In the genomic region with DNA sequence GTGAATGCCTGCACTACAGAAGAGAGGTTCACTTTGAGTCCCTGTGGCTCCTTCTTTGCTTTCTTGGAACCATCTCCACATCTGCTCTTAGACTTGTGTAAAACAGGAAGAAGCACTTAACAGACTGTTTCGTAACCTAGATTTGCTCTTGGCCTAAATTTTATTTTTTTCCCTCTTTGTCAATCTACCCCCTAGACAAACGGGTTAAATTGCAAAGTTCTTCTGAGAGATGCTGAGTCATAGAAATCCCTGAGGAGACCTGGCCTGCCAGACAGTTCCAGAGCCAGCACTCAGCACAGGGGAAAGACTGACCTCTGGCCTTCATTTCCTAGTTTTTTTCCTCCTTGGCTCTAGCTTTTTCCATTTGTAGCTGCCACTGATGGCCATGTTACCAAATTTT, we compare ENCODE assay signal across 11 mouse cellular contexts. TPM values are rescaled to one million over a fixed set of nuclear protein-coding genes. Genes with fewer than 3 reads are reported as not detected.
DNase-seq lines count a peak whose midpoint lies in the region; ATAC-seq and TF ChIP-seq lines count a peak whose summit lies in the region.
"Had no signal": no experiment of that assay in that cellular context is flagged by ENCODE, and none has a peak within 500 bp of the region (broad histone marks: within the 10 kb centered on the region; RNA-seq: fewer than 3 reads in every experiment).

No protein-coding gene starts in this region.

- peak; percentile 67 to 82 for DNase-seq in heart, adult 18-20 months
- DNase-seq in heart, embryonic 10.5 days (ENCODE audit: low spot score): no peak
- DNase-seq in urinary bladder, postnatal 14 days (ENCODE audit: low spot score): peak; percentile 7
- DNase-seq in urinary bladder, postnatal 10 days (ENCODE audit: low spot score): no peak
- DNase-seq in heart, postnatal 0 days (ENCODE audit: low spot score): peak; percentile 37
- no peak for DNase-seq in ovary, postnatal 14 days (ENCODE audit: low spot score)
- DNase-seq in spleen, postnatal 36 days (ENCODE audit: low spot score in 2 of 2): no peak
- no peak for DNase-seq in thymus, postnatal 25 days
- DNase-seq: lung, embryonic 14.5 days; right cerebral cortex, adult 18-20 months had no signal

- H3K4me3 ChIP-seq in heart, embryonic 10.5 days: no peak overlapping the region
- no peak overlapping the region for H3K4me3 ChIP-seq in heart, postnatal 0 days (ENCODE audit: low read depth, low read length)

- H3K9me3 ChIP-seq in heart, embryonic 10.5 days: no peaks in the 10 kb centered on the region
- H3K9me3 ChIP-seq in heart, postnatal 0 days (replicated peaks; ENCODE audit: control insufficient read depth, low read length): no peaks in the 10 kb centered on the region

- TF ChIP-seq EP300 in heart, postnatal 0 days (IDR thresholded peaks at IDR 0.05; ENCODE audit: low read depth): no peak

- WGBS in heart, embryonic 10.5 days: 71% methylated on average over 2 of the region's 2 CpGs
- WGBS in heart, postnatal 0 days: 32% methylated on average over 2 of the region's 2 CpGs

- H3K4me1 ChIP-seq in heart, embryonic 10.5 days: peaks cover 4% of the 10 kb centered on the region; the same call in 1 of the 2 replicates
- H3K4me1 ChIP-seq in heart, postnatal 0 days (ENCODE audit: control insufficient read depth, insufficient read depth): no peaks in the 10 kb centered on the region

- no peaks in the 10 kb centered on the region for H3K36me3 ChIP-seq in heart, embryonic 10.5 days
- H3K36me3 ChIP-seq in heart, postnatal 0 days (replicated peaks; ENCODE audit: control insufficient read depth, insufficient read depth, low read length): no peaks in the 10 kb centered on the region

- no peak overlapping the region for H3K4me2 ChIP-seq in heart, postnatal 0 days (ENCODE audit: low read depth, low read length)
- H3K4me2 ChIP-seq: lung, embryonic 14.5 days had no signal

- no peak for ATAC-seq in heart, postnatal 0 days (ENCODE audit: insufficient read depth, low read depth)
- ATAC-seq: forebrain, embryonic 14.5 days had no signal

- no peaks in the 10 kb centered on the region for H3K27me3 ChIP-seq in heart, embryonic 10.5 days (ENCODE audit: insufficient read depth, poor library complexity, severe bottlenecking)
- no peaks in the 10 kb centered on the region for H3K27me3 ChIP-seq in heart, postnatal 0 days (ENCODE audit: control insufficient read depth, insufficient read depth, low read length)

- H3K27ac ChIP-seq in heart, embryonic 10.5 days: no peak overlapping the region
- H3K27ac ChIP-seq in heart, postnatal 0 days (ENCODE audit: low read depth): no peak overlapping the region

- H3K9ac ChIP-seq in heart, postnatal 0 days (replicated peaks; ENCODE audit: low read depth, low read length): no peak overlapping the region
- H3K9ac ChIP-seq: lung, embryonic 14.5 days had no signal

- TF ChIP-seq CTCF in heart, postnatal 0 days (IDR thresholded peaks at IDR 0.05; ENCODE audit: low read depth): no peak

RNA-seq across cellular contexts. Expression of a gene that starts 23.1 kb away (rescaled TPM):
- 10 to 100 TPM; 29.2 to 31.6 TPM for total RNA-seq in heart, adult 18-20 months (2021)
- polyA plus RNA-seq in heart, embryonic 10.5 days (2016; fragmentation: Nextera tagmentation; extraction: Ambion mirVana): 59.9 and 66.6 TPM in 2 replicates
- total RNA-seq in heart, postnatal 0 days (2014; rRNA removed; ENCODE audit: low replicate concordance): 62.3 and 64.4 TPM in 2 replicates
- polyA plus RNA-seq in heart, postnatal 0 days (2015; fragmentation: Nextera tagmentation; extraction: Ambion mirVana): 34.0 and 34.1 TPM in 2 replicates

Comparison
In these comparisons a context has a peak if more than half of its experiments do, and no peak if none do; other contexts are left out.
1. DNase-seq: peak in heart, adult 18-20 months (2 of 2), urinary bladder, postnatal 14 days (single experiment) and heart, postnatal 0 days (single experiment); none in heart, embryonic 10.5 days (single experiment), urinary bladder, postnatal 10 days (single experiment), ovary, postnatal 14 days (single experiment), spleen, postnatal 36 days (0 of 2) and thymus, postnatal 25 days (single experiment).